Mouse (Mus musculus): ENCODE measurements around the gene Gm8947. TPM values are rescaled to one million over a fixed set of nuclear protein-coding genes. Genes with fewer than 3 reads are reported as not detected.

Gm8947 gene
- total RNA-seq, 2 experiments from 2014 or later, result not detected

DNA sequence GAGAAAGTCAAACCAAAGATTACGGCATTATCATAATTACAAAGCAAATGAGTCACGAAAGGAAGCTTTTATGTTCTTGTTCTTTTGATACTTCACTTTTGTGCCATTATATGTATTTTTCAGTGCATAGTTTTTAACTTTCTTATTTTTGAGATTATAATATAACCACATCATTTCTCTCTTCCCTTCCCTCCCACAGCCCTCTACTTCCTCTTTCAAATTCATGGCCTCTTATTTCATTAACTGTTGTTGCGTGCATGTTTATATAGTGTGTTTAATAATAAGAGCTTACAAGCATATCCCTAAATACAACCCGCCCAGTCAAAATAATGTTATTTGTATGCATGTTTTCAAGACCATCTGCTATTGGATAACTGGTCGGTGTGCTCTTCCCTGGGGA, 26.9 kb downstream of the Gm8947 start:
- intact Hi-C loops (cut with DNase I), result no loop called here

DNA sequence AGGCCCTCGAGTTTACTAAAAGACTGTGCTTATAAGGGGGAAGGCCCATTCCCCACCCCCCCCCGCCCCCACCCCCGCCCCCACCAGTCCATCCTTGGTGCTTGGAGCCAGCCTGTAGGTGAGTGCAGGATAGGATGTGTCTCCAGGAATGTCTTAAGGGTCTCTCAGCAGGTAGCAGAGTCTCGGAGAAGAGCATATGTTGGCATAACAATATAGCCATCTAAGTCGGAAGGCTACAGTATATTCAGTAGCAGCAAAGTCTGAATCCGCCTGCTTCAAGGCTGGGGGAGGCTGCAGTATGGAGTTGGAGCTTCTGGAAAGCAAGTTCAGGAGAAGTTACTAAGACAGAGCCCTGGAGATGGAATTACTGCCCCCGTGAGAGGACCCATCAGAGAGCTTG, 27.9 kb downstream of the Gm8947 start:
- DNase-seq (ENCODE audit: low spot score in 2 of 2), result no peak
- intact Hi-C loops (cut with DNase I), result no loop called here

More for the DNA sequence above, 26.9 kb downstream of the Gm8947 start:
- no peak for DNase-seq (ENCODE audit: low spot score in 2 of 2)

DNA sequence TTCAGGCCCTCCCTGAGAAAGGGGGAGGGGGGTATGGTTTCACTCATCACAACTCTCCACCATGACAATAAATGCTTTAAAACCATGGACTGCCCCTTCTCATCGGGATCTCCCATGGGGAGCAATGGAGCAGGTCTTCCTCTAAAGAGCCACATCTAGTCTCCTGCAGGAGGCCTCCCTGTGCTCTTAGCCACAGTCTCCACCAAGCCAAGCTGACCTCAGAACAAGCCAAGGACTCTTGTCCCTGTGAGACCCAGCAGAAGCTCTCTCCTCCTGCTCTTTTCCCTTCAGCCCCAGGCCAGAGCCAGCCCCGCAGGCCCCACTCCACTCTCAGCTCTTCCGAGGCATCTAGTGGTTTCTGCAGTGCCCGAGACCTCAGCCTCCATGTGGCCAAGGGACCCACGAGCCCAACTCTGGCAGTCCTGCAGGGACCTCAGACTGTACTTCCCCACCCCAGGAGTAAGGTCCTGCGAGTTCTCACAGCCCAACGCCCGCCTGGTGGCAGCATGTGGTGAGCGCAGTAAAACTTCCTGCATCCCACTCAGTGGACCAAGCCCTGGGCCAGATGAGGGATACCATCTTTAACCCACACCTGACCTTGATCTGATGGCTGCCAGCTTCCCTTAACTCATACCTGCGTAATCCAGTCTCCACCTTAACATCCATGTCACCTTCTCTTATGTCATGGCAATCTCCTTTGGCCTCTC, 30.5 kb downstream of the Gm8947 start:
- intact Hi-C loops (cut with DNase I), result no loop called here
- no peak for DNase-seq (ENCODE audit: low spot score in 2 of 2)

DNA sequence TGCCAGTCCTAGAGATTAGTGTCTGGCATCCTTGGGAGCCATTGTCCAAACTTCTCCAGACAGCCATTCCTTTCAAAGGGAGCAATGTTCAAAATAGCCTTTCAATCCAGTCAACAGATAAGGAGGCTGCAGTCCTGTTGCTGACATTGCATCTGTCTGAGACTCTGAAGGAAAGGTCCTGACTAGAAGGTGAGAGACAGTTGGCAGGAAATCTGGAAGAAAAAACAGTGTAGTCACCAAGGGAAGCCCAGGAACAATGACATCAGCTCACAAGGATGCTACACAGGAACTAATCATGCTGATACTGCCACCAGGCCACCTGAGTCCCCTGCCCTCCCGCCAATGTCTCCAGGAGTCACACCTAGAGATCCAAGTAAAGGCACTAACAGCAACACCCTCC, 31.2 kb downstream of the Gm8947 start:
- intact Hi-C loops (cut with DNase I), result no loop called here
- DNase-seq (ENCODE audit: low spot score in 2 of 2), result no peak

DNA sequence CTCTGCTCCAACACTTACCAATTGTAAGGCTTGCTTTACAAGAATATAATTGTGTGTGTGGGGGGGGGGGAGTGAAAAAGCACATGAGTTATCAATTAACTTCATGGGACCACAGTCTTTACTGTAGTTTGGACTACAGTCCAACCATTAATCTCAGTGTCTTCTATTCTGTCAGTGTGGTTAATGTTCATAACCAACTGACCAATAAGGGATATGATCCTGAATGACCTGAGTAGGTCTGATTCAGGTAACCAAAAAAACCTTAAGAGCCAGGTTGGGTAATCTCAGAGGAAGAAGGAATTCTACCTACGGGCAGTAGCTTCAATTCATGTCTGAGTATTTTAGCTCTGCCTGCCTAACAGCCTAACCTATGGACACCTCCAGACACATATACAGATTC, 32.4 kb downstream of the Gm8947 start:
- DNase-seq (ENCODE audit: low spot score in 2 of 2), result no peak
- intact Hi-C loops (cut with DNase I), result no loop called here

DNA sequence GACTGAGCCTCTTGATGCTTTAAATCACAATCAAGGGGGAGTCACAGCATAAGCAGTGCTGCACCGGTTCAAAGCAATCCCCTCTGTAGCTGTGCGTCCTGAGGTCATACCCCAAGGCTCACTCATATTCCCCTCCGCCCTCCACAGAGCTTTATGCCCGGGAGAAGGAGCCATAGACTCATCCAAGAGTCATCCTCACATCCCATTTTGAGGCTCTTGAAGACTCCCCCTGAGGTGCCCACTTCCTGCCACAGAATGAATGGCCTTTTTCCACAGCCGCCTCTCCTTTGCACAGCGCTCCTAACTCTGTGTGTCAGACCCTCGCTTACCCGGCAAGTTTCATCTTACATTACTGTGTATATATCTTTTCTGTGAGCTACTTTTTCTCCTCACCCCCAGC, 35.3 kb downstream of the Gm8947 start:
- intact Hi-C loops (cut with DNase I), result no loop called here
- no peak for DNase-seq (ENCODE audit: low spot score in 2 of 2)

DNA sequence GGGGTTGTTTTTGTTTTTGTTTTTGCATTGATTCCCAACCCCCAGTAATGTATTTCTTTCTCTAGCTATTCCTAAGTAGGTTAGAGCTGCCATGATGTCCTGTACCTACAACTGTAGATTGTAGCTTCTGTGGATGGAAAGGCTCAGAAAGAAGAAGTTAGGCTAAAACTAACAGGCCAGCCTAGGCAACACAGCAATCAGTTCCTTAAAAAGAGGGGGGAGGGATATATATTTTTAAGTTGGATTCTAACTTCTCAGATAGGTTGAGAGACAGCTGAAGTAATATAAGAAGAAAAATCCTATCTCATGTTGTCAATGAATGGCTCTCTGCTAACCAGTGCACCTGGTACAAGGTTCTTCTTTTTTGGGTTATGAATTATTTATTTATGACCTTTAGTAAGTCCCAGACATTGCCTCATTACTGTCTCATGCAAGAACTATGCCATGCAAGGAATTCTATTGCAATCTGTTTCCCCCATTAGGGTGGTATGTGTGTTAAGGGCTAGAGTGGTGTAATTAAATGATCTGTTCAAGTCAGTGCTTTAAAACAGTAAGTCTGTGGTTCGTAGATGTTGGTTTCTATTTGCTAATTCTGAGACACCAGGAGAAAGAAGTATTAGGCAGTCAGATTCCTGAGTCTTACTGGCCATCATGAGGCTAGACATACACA, 36.3 kb downstream of the Gm8947 start:
- intact Hi-C loops (cut with DNase I), result no loop called here
- DNase-seq (ENCODE audit: low spot score in 2 of 2), result no peak

DNA sequence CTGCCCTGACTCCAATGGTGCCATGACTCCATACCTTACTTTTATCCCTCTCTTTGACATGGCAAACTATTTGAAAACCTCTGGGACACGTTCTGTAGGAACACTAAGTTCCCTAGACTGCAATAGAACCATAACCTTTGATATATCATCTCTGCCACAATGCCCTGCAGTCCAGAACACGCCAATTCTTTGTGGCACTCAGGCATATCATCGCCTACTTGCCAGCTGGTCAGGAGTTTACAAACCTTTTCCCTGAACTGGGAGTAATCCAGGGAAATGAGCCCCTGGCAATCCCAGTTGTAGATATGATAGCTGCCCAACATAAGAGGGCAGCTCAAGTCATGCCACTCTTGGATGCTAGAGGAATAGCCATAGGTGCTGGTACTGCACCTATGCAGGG, 40.2 kb downstream of the Gm8947 start:
- intact Hi-C loops (cut with DNase I), result no loop called here
- DNase-seq (ENCODE audit: low spot score in 2 of 2), result no peak

DNA sequence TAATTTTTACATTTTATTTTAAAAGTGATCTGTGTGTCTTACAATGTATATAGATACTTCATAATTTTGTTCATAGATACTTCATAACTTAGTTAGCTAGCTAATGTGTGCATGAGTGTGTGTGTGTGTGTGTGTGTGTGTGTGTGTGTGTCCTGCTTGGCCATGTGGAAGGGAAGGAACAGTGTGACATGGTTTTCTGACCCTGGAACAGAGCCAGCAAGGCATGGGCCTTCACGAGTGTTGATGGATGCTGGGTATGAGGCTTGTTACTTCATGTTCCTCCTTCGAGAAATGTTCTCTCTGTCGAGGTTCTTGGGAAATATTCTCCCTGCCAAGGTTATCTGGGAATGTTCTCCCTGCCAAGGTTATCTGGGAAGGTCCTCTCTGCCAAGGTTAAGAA, 41.6 kb downstream of the Gm8947 start:
- intact Hi-C loops (cut with DNase I), result no loop called here
- no peak for DNase-seq (ENCODE audit: low spot score in 2 of 2)

DNA sequence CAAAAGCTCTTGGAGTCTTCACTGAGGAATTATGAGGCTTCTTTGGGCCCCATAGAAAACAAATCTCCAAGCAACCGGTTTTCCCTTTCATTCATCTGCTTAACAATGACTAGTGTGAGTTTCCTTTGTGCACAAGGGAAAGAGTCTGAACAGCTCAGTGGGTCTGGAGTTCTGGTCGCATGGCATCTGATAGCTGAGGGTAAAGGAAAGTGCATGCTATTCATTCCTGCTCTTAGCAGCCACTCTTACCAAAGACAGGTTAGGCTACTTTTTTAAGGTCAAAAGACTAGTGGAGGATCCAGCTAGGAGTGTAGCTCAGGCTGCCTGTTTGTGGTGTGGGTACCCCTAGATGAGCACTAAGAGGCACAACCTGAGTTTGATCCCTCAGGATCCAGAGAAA, 43.4 kb downstream of the Gm8947 start:
- intact Hi-C loops (cut with DNase I), result no loop called here

DNA sequence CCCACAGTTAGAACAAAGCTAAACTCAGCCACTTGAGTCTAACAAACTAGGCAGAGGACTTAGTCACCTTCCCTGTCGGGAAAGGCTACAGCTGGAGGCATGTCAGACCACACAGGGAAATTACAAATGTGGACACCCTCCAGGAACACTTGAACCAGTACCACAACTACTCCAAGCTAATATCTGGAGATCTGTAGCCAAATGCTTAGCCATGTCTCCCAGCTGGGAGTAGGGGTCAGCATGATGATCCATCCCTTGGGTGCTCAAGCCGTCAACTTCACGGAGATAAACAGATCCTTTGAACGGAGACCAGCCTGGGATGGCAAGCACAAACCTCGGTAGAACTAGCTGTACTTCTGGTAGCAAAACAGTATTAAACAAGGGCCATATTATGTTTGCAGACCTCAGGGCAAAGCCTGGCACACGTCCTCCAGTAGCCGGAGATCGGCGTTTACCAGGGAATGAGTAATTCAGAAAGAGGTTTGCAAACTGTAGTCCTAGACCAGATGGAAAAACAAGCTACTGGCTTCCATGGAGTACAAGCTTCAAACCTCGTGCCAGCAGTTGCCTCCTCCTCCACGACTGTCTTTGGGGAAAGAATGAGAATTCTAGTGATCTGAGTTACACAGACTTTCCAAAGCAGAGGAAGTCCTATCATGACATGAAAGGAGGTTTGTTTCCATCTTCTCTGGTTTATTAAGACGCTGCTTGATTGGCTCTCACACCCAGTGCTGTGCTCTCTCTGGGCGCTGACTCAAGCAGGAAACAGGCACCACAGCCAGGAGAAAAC, 44.2 kb downstream of the Gm8947 start:
- intact Hi-C loops (cut with DNase I), result no loop called here
- DNase-seq (ENCODE audit: low spot score in 2 of 2), result peak; percentile 26 to 65

More for the DNA sequence above, 43.4 kb downstream of the Gm8947 start:
- DNase-seq (ENCODE audit: low spot score in 2 of 2), result no peak

DNA sequence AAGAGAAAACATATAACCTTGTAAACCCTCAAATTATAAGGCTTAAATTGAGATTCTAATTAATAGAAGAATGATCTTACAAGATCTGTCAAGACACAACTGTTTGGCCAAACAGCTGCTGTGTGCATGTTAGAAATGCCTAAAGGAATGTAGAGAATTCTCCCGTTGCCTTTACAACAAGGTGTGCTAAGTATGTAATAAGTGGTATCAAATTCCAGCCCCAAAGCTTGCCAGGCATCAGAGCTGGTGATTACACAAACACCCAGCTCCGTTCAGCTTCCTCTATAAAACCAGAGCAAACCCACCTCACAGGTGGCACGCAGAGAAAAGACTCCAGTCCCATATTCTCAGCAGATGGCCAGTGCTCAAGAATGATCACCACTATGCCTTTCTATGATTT, 45.6 kb downstream of the Gm8947 start:
- intact Hi-C loops (cut with DNase I), result no loop called here
- no peak for DNase-seq (ENCODE audit: low spot score in 2 of 2)

DNA sequence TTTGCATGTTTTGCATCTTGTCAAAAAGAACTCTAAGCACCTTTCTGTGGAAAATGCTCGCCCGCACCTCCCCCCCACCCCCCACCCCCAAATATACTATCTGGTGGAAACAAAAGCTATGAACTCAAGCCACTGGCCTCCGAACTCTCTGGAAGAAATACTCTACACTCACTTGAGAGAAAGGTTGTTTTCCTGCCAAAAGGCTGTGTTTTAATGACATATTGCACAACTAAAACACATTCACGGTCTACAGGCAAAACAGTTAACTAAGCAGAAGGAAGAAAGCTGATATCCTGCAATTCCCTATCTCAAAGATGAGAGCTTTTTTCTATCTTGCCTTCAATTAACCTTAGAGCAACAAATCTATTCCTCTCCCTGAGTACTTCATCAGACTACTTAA, 51.2 kb downstream of the Gm8947 start:
- DNase-seq (ENCODE audit: low spot score in 2 of 2), result no peak
- intact Hi-C loops (cut with DNase I), result no loop called here

Other genes with a start within 250 kb of the Gm8947 start
- gene Hmcn1, start 198.9 kb upstream of the Gm8947 start, total RNA-seq (2021), result 1 to 10 TPM; 2.1 to 3.9 TPM
- not detected for gene Gm47985, start 9.8 kb upstream of the Gm8947 start, total RNA-seq (2021)
- not detected for gene Gm47995, start 6.1 kb downstream of the Gm8947 start, total RNA-seq (2021)
- not detected for gene 3110040M04Rik, start 11.7 kb downstream of the Gm8947 start, total RNA-seq (2021)
- gene Gm47996, start 17.8 kb downstream of the Gm8947 start, total RNA-seq (2021), result not detected
- gene Ivns1abp, start 152.1 kb downstream of the Gm8947 start, total RNA-seq (2021), result 100 to 1,000 TPM; 129 to 162 TPM
- gene Swt1, start 236.1 kb downstream of the Gm8947 start, total RNA-seq (2021), result 10 to 100 TPM; 12.5 to 13.2 TPM
- 10 to 100 TPM; 27.3 to 32.5 TPM for gene Trmt1l, start 236.2 kb downstream of the Gm8947 start, total RNA-seq (2021)

Data from left cerebral cortex, postnatal 25 days (tissue).